Mouse (Mus musculus): Measurements from ENCODE around the gene Kat6b. TPM values are rescaled to one million over a fixed set of nuclear protein-coding genes. Genes with fewer than 3 reads are reported as not detected.
"Not testable (repeated sequence)": the region's sequence is repeated elsewhere in the genome, so short reads cannot be mapped to it uniquely, and the experiment has no call there.

The Kat6b gene
- total RNA-seq, 2 experiments from 2014 or later: 6.9 to 10.6 TPM

DNA sequence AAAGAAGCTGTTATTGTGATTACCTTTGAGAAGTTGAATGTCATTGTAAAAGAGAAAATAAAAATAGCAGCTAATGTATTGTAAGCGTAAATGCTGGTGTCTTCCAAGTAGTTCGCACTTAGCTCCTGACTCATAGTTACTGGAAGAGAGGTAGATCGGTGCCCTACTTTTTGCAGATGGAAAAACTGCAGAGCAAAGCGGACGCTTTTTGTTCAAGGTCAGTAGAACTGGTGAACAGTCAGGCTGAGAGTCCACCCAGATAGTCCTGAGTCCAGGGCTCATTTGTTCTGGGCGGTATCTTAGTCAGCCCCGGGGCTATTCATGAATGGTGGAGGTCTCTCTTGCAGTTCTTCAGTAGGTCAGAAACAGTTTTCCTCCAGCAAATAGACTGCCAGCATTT lies 39.3 kb downstream of the Kat6b start:
- ATAC-seq (replicated peaks; ENCODE audit: low FRiP score, poor library complexity, severe bottlenecking): no peak

DNA sequence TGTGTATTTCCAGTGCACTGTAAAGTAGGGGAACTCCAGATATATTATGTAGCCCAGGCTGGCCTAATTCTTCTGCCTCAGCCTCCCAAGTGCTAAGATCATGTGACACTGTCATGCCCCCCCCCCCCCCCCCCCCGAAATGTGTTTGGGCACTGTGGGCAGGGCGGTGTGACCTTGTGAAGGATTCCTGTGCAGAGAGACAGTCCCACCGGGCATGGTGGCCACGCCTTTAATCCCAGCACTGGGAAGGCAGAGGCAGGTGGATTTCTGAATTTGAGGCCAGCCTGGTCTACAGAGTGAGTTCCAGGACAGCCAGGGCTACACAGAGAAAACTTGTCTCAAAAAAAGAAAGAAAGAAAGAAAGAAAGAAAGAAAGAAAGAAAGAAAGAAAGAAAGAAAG lies 40.3 kb downstream of the Kat6b start:
- not testable (repeated sequence) for ATAC-seq (replicated peaks; ENCODE audit: low FRiP score, poor library complexity, severe bottlenecking)

- ATAC-seq (replicated peaks; ENCODE audit: low FRiP score, poor library complexity, severe bottlenecking): no peak
Measured at GRCm38 (mm10) chr14:21522312-21522978, 41.2 kb downstream of the Kat6b start.

- ATAC-seq (replicated peaks; ENCODE audit: low FRiP score, poor library complexity, severe bottlenecking): no peak
Measured at GRCm38 (mm10) chr14:21523234-21523633, 42.0 kb downstream of the Kat6b start.

- ATAC-seq (replicated peaks; ENCODE audit: low FRiP score, poor library complexity, severe bottlenecking): no peak
Measured at GRCm38 (mm10) chr14:21523851-21524441, 42.7 kb downstream of the Kat6b start.

- no peak for ATAC-seq (replicated peaks; ENCODE audit: low FRiP score, poor library complexity, severe bottlenecking)
Measured at GRCm38 (mm10) chr14:21525674-21526073, 44.4 kb downstream of the Kat6b start.

GRCm38 (mm10) chr14:21533566-21533965 lies 52.3 kb downstream of the Kat6b start:
- ATAC-seq (replicated peaks; ENCODE audit: low FRiP score, poor library complexity, severe bottlenecking): no peak

DNA sequence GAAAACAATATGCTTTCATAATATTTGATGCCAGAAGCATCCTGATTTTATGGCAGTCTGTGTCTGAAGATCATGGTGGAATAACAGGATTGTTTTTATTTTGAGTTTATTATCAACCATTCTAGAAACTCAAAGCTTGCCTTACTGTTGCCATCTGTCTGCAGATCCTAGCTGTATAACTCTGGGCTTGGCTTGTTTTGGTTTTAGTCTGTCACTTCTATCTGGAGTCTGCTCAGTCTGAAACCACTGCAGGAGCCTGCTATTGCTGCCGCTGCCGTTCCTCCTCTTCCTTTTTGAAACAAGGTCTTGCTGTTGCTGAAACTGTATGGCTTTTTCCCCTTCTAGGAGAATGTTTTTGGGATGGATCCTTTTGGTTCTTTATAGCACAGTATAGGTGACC lies 52.8 kb downstream of the Kat6b start:
- ATAC-seq (replicated peaks; ENCODE audit: low FRiP score, poor library complexity, severe bottlenecking): no peak

GRCm38 (mm10) chr14:21534542-21535272 lies 53.5 kb downstream of the Kat6b start:
- ATAC-seq (replicated peaks; ENCODE audit: low FRiP score, poor library complexity, severe bottlenecking): no peak

GRCm38 (mm10) chr14:21536485-21537181 lies 55.4 kb downstream of the Kat6b start:
- ATAC-seq (replicated peaks; ENCODE audit: low FRiP score, poor library complexity, severe bottlenecking): no peak

DNA sequence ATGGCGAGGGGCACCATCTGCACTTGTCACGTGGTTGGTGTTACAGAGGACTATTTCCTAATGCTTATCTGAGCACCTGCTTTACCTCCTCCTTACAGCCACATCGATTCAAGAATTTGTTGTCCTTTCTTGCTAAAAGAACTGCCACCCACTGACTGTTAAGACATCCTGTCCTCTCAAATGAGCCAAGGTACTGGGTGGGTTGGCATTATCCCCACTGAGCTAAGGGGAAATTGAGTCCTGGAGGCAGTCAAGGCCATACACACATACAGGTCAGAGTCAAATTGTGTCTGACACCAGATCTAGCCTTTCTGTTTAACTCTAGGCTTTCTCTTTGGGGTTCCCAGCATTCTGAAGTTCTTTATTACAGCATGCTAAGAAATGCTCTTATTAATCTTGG lies 56.6 kb downstream of the Kat6b start:
- no peak for ATAC-seq (replicated peaks; ENCODE audit: low FRiP score, poor library complexity, severe bottlenecking)

- ATAC-seq (replicated peaks; ENCODE audit: low FRiP score, poor library complexity, severe bottlenecking): no peak
Measured at GRCm38 (mm10) chr14:21539731-21540130, 58.5 kb downstream of the Kat6b start.

GRCm38 (mm10) chr14:21540361-21540760 lies 59.1 kb downstream of the Kat6b start:
- no peak for ATAC-seq (replicated peaks; ENCODE audit: low FRiP score, poor library complexity, severe bottlenecking)

- ATAC-seq (replicated peaks; ENCODE audit: low FRiP score, poor library complexity, severe bottlenecking): no peak
Measured at GRCm38 (mm10) chr14:21545529-21545928, 64.3 kb downstream of the Kat6b start.

DNA sequence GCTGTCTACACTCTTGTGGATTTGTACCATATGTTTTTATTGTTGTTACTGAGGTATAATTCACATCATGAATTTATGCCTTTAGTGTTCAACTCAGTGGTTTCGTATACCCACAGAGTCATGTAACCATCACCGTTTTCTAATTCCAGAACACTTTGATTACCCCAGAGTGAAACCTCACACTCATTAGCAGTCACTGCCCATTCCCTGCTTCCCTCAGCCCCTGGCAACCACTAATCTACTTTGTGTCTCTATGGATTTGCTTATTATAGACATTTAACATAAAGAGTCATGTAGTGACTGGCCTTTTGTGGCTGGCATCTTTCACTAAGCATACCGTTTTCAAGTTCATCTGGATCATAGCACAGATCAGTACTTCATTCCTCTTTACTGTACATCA lies 65.1 kb downstream of the Kat6b start:
- no peak for ATAC-seq (replicated peaks; ENCODE audit: low FRiP score, poor library complexity, severe bottlenecking)

- ATAC-seq (replicated peaks; ENCODE audit: low FRiP score, poor library complexity, severe bottlenecking): no peak
Measured at GRCm38 (mm10) chr14:21547297-21547696, 66.1 kb downstream of the Kat6b start.

DNA sequence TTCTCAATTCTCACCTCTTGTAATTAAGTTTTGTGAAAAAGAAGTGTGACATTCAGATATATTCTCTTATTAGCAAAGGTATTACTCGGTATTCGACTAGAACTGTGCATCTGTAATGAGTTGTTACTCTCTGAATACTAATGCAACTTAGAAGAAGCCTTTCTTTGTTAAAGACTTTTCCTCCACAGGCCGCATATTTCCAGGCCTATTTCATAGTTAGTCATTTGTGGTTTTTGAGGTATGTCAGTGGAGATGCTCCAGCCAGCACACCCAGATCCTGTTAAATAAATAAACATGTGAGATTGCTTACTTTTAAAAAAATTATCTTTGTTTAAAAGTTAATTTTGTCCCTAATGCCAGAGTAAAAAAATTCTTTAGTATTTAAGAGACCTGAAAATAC lies 66.7 kb downstream of the Kat6b start:
- no peak for ATAC-seq (replicated peaks; ENCODE audit: low FRiP score, poor library complexity, severe bottlenecking)

- ATAC-seq (replicated peaks; ENCODE audit: low FRiP score, poor library complexity, severe bottlenecking): no peak
Measured at GRCm38 (mm10) chr14:21548952-21549607, 67.8 kb downstream of the Kat6b start.

DNA sequence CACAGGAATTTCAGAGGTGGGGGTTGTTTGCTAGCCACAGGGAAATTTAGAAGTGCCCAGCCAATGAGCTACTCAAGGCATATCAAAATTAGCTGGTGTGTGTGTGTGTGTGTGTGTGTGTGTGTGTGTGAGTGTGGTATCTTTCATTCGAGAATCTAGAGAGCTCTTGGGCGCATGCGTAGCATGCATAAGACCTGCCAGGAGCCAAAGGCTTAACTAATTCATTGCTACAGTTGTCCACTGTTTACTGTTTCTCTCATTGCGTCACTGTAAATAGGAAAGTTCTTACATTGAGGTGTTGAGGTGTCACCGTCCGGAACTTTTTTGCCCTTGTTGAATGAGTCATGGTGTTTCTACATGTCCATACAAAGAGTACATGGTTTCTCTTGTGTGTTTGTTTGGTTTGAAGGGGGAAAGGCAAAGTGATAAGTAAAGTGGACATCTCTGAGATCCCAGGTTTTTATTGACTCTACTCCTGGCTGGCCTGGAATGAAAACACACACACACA lies 68.4 kb downstream of the Kat6b start:
- ATAC-seq (replicated peaks; ENCODE audit: low FRiP score, poor library complexity, severe bottlenecking): no peak

DNA sequence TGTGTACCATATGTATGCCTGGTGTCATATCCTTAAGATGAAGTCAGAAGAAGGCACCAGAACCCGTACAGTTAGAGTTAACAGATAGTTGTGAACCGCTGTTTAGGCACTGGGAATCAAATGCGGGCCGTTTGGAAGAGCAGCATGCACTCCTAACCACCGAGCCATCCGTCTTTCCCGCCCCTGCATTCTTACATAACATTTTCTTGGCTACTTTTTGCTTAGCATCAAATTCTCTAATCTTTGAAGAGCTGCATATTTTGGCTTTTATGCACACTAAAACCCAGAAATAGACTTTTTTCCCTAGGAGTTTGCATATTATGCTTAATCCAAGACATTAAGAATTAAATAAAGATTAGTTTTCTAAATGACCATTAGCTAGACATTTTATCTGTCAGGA lies 69.3 kb downstream of the Kat6b start:
- ATAC-seq (replicated peaks; ENCODE audit: low FRiP score, poor library complexity, severe bottlenecking): no peak

Data from erythroblast, adult 5-6 weeks (primary cell).